31 mouse cellular contexts compared by ENCODE assay signal in the genomic region with DNA sequence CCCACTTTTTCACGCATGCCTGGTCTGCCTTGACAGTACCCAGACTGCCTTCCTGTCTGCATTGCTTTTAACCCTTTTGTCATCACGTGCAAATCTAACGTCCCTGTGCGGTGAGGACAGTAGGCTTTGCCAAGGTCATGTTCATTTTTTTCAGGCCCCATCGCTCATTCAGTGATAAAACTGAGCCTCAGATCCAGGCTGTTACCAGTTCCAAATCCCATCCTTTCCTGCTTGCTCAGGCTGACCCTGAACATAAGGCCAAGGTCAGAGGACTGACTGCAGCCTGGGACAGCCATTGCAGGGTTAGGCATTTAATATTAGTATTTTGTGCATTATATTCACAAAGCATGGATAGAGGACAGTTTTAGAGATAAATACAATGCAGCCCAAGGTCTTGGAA. TPM values are rescaled to one million over a fixed set of nuclear protein-coding genes. Genes with fewer than 3 reads are reported as not detected.
DNase-seq lines count a peak whose midpoint lies in the region; ATAC-seq lines count a peak whose summit lies in the region.
"Had no signal": no experiment of that assay in that cellular context is flagged by ENCODE, and none has a peak within 500 bp of the region (broad histone marks: within the 10 kb centered on the region; RNA-seq: fewer than 3 reads in every experiment).

No protein-coding gene starts in this region.

- no peak overlapping the region for H3K4me2 ChIP-seq in neural tube, embryonic 15.5 days
- H3K4me2 ChIP-seq: embryonic facial prominence, embryonic 12.5 days; embryonic facial prominence, embryonic 15.5 days; forebrain, embryonic 15.5 days; hindbrain, embryonic 12.5 days; hindbrain, embryonic 15.5 days; intestine, embryonic 15.5 days had no signal

- no peaks in the 10 kb centered on the region for H3K27me3 ChIP-seq in neural tube, embryonic 15.5 days (replicated peaks)
- H3K27me3 ChIP-seq: embryonic facial prominence, embryonic 12.5 days; embryonic facial prominence, embryonic 15.5 days; forebrain, embryonic 15.5 days; hindbrain, embryonic 12.5 days; hindbrain, embryonic 15.5 days; intestine, embryonic 15.5 days had no signal

- no peak for ATAC-seq in neural tube, embryonic 15.5 days (ENCODE audit: low FRiP score)
- ATAC-seq: CD4-positive, CD25-positive, alpha-beta regulatory T cell, adult 4 months; forebrain, embryonic 15.5 days; intestine, embryonic 15.5 days had no signal

- DNase-seq in ES-CJ7 (ENCODE audit: low read depth, low spot score) = peak; percentile 67
- DNase-seq in R1 (ENCODE audit: low read depth, low spot score) = peak; percentile 32
- peak; percentile 25 for DNase-seq in adrenal gland, adult 8-10 months
- DNase-seq in adrenal gland, postnatal 25 days = peak; percentile 7
- DNase-seq in left cerebral cortex, adult 8-10 months (ENCODE audit: low spot score in 2 of 2) = no peak
- no peak for DNase-seq in cerebellum, adult 8-10 months
- DNase-seq: cerebellum, adult 18-20 months; cerebellum, adult 9-11 months; cerebellum, postnatal 25 days; gastrocnemius, postnatal 25 days; heart, adult 2 months; kidney, adult 18-20 months; kidney, adult 9 months had no signal

- H3K4me1 ChIP-seq in neural tube, embryonic 15.5 days = no peaks in the 10 kb centered on the region
- H3K4me1 ChIP-seq: embryonic facial prominence, embryonic 12.5 days; embryonic facial prominence, embryonic 15.5 days; forebrain, embryonic 15.5 days; intestine, embryonic 15.5 days had no signal

- WGBS in neural tube, embryonic 15.5 days = 87% methylated on average over 5 of the region's 5 CpGs

- H3K9me3 ChIP-seq in neural tube, embryonic 15.5 days (replicated peaks) = no peaks in the 10 kb centered on the region
- H3K9me3 ChIP-seq: embryonic facial prominence, embryonic 12.5 days; embryonic facial prominence, embryonic 15.5 days; forebrain, embryonic 15.5 days; heart, embryonic 10.5 days; hindbrain, embryonic 12.5 days; hindbrain, embryonic 15.5 days; intestine, embryonic 15.5 days had no signal

- H3K36me3 ChIP-seq in neural tube, embryonic 15.5 days = no peaks in the 10 kb centered on the region
- H3K36me3 ChIP-seq: embryonic facial prominence, embryonic 12.5 days; embryonic facial prominence, embryonic 15.5 days; forebrain, embryonic 15.5 days; heart, embryonic 10.5 days; hindbrain, embryonic 12.5 days; hindbrain, embryonic 15.5 days; intestine, embryonic 15.5 days had no signal

- no peak overlapping the region for H3K4me3 ChIP-seq in neural tube, embryonic 15.5 days (replicated peaks)
- H3K4me3 ChIP-seq: embryonic facial prominence, embryonic 12.5 days; embryonic facial prominence, embryonic 15.5 days; forebrain, embryonic 15.5 days; heart, adult 2 months; heart, embryonic 10.5 days; hindbrain, embryonic 12.5 days; hindbrain, embryonic 15.5 days; intestine, embryonic 15.5 days had no signal

- H3K9ac ChIP-seq in neural tube, embryonic 15.5 days (replicated peaks) = no peak overlapping the region
- H3K9ac ChIP-seq: embryonic facial prominence, embryonic 12.5 days; embryonic facial prominence, embryonic 15.5 days; forebrain, embryonic 15.5 days; hindbrain, embryonic 12.5 days; hindbrain, embryonic 15.5 days; intestine, embryonic 15.5 days had no signal

- no peak overlapping the region for H3K27ac ChIP-seq in neural tube, embryonic 15.5 days (replicated peaks)
- H3K27ac ChIP-seq: embryonic facial prominence, embryonic 12.5 days; embryonic facial prominence, embryonic 15.5 days; forebrain, embryonic 15.5 days; heart, adult 2 months; heart, embryonic 10.5 days; hindbrain, embryonic 12.5 days; hindbrain, embryonic 15.5 days; intestine, embryonic 15.5 days had no signal

RNA-seq across cellular contexts. Expression of gene Clec3a, which starts 19.6 kb away (rescaled TPM):
- not detected for total RNA-seq in adrenal gland, adult 8-10 months (2022)
- total RNA-seq in adrenal gland, postnatal 25 days (2021) = not detected in 2 replicates
- total RNA-seq in left cerebral cortex, adult 8-10 months (2022) = not detected
- 0.56 TPM in 1 of 2 replicates, not detected in the other for polyA plus RNA-seq in neural tube, embryonic 15.5 days (2015; fragmentation: Nextera tagmentation; extraction: Ambion mirVana)
- total RNA-seq: common myeloid progenitor, adult 5-6 weeks; ES-E14; gastrocnemius, adult 8-10 months; hematopoietic stem cell, adult 5-6 weeks had no signal
- polyA plus RNA-seq: C2C12; CD4-positive, CD25-positive, alpha-beta regulatory T cell, adult 4 months; forebrain, embryonic 11.5 days; forebrain, embryonic 15.5 days; gonadal fat pad, adult 2 months; heart, embryonic 10.5 days; heart, embryonic 14.5 days; heart, postnatal 0 days; hindbrain, embryonic 15.5 days; intestine, embryonic 15.5 days had no signal

RNA-seq across cellular contexts. Expression of gene Wwox, which starts 41.1 kb away (rescaled TPM):
- 10 to 100 TPM; 26.4 to 56.6 (median 35.7) TPM for total RNA-seq in adrenal gland, adult 8-10 months (2022)
- total RNA-seq in adrenal gland, postnatal 25 days (2021) = 31.3 and 37.2 TPM in 2 replicates
- 10 to 100 TPM; 18.8 to 21.0 (median 19.8) TPM for total RNA-seq in left cerebral cortex, adult 8-10 months (2022)
- 12.9 and 13.2 TPM in 2 replicates for polyA plus RNA-seq in neural tube, embryonic 15.5 days (2015; fragmentation: Nextera tagmentation; extraction: Ambion mirVana)

Comparison
In these comparisons a context has a peak if more than half of its experiments do, and no peak if none do; other contexts are left out.
1. DNase-seq: peak in ES-CJ7 (single experiment), R1 (single experiment), adrenal gland, adult 8-10 months (single experiment) and adrenal gland, postnatal 25 days (single experiment); none in left cerebral cortex, adult 8-10 months (0 of 2) and cerebellum, adult 8-10 months (single experiment).